Mouse (Mus musculus) forebrain, embryonic 14.5 days (tissue): ENCODE results near the gene Dazap1. TPM values are rescaled to one million over a fixed set of nuclear protein-coding genes. Genes with fewer than 3 reads are reported as not detected.

Experiments
- ATAC-seq: fragments of 200-750 bp; cut with Nextera tagmentation; 2 replicates; pipeline ENCODE4 v1.8.0; 2017; ENCODE audit warnings: mild to moderate bottlenecking, moderate library complexity
- DNase-seq: peaks from one replicate; pipeline ENCODE4 v3.0.0-alpha.2; 2015; ENCODE audit warnings: low spot score
- H3K27ac ChIP-seq: fragments of 300-500 bp; sonication (generic); 2 replicates; pipeline ENCODE4 v1.5.1; 2014; ENCODE audit warnings: low read depth, mild to moderate bottlenecking, control low read depth, low read length, moderate library complexity
- H3K27me3 ChIP-seq: fragments of 300-500 bp; sonication (generic); replicated peaks from 2 replicates; pipeline ENCODE4 v1.6.1; 2014; ENCODE audit warnings: low read length, control low read depth, mixed read lengths; ENCODE audit not compliant: control insufficient read depth, insufficient read depth
- H3K36me3 ChIP-seq: fragments of 300-500 bp; sonication (generic); 2 replicates; pipeline ENCODE4 v1.6.1; 2014; ENCODE audit warnings: low read length, control low read depth; ENCODE audit not compliant: control insufficient read depth, insufficient read depth
- H3K4me1 ChIP-seq: fragments of 300-500 bp; sonication (generic); 2 replicates; pipeline ENCODE4 v1.6.1; 2014; ENCODE audit warnings: antibody characterized with exemption, low read length, control low read depth; ENCODE audit not compliant: control insufficient read depth, insufficient read depth
- H3K4me2 ChIP-seq: fragments of 300-500 bp; sonication (generic); 2 replicates; pipeline ENCODE4 v1.6.1; 2014; ENCODE audit warnings: mild to moderate bottlenecking, control low read depth, low read length
- H3K4me3 ChIP-seq: fragments of 300-500 bp; sonication (generic); 2 replicates; pipeline ENCODE4 v1.5.1; 2014; ENCODE audit warnings: low read depth, low read length, control low read depth
- H3K9ac ChIP-seq: fragments of 300-500 bp; sonication (generic); 2 replicates; pipeline ENCODE4 v1.6.1; 2014; ENCODE audit warnings: mild to moderate bottlenecking, low read length, control low read depth, moderate library complexity
- H3K9me3 ChIP-seq: fragments of 300-500 bp; sonication (generic); replicated peaks from 2 replicates; pipeline ENCODE4 v1.6.1; 2016; ENCODE audit warnings: low read length, control low read depth, mixed read lengths; ENCODE audit not compliant: control insufficient read depth
- WGBS: fragments of 180-500 bp; shearing (Covaris S2); extraction: QIAGEN DNeasy Blood & Tissue Kit; methylation state at CpG from one replicate; pipeline ENCODE4 v1.1.7; 2014; 5-methylcytosine and 5-hydroxymethylcytosine counted together
- polyA plus RNA-seq: library from polyadenylated mRNA; unstranded; fragments of >200 nt; fragmentation: Nextera tagmentation; extraction: Ambion mirVana; gene quantifications from 2 replicates; pipeline ENCODE4 v1.2.1, GENCODE M21; 2014

Dazap1 gene
- polyA plus RNA-seq, 1 experiment from 2014 or later, result 46.0 TPM

- no peaks in the 10 kb centered on the region for H3K9me3 ChIP-seq
- WGBS, result under 1% methylated on average over 34 of the region's 34 CpGs
These were observed 59.1 kb downstream of the Dazap1 start, which contains the start of gene 2310011J03Rik for GRCm38 (mm10) chr10:80320340-80320760. Gene 2310011J03Rik (minus strand): TSS chr10:80320537.

GRCm38 (mm10) chr10:80321014-80321669 is 59.9 kb downstream of the Dazap1 start:
- Histone ChIP-seq H3K4me2 (no peak overlapping the region), H3K36me3 (peaks cover 28% of the 10 kb centered on the region), H3K9ac (no peak overlapping the region), H3K27me3 (no peaks in the 10 kb centered on the region), H3K4me1 (peaks cover 14% of the 10 kb centered on the region), H3K9me3 (no peaks in the 10 kb centered on the region), H3K27ac (no peak overlapping the region), H3K4me3 (no peak overlapping the region)
- DNase-seq (no peak), ATAC-seq (no peak)
- 80% methylated on average over 6 of the region's 6 CpGs for WGBS

More at GRCm38 (mm10) chr10:80320340-80320760, 59.1 kb downstream of the Dazap1 start, which contains the start of gene 2310011J03Rik:
- Histone ChIP-seq H3K36me3 (peaks cover 36% of the 10 kb centered on the region), H3K27me3 (no peaks in the 10 kb centered on the region), H3K27ac (no peak within 1 kb of the TSS), H3K4me1 (peaks cover 14% of the 10 kb centered on the region), H3K4me3 (peak within 1 kb of the TSS; percentile 67), H3K4me2 (peak within 1 kb of the TSS; percentile 93), H3K9ac (peak within 1 kb of the TSS; percentile 72)
- ATAC-seq (peak; percentile 69), DNase-seq (peak; percentile 96)

- Histone ChIP-seq H3K4me1 (peaks cover 14% of the 10 kb centered on the region), H3K27me3 (no peaks in the 10 kb centered on the region), H3K9ac (no peak overlapping the region), H3K9me3 (no peaks in the 10 kb centered on the region), H3K36me3 (peaks cover 20% of the 10 kb centered on the region), H3K4me2 (no peak overlapping the region), H3K4me3 (no peak overlapping the region), H3K27ac (no peak overlapping the region)
- WGBS, result 89% methylated on average over 20 of the region's 21 CpGs
- no peak for ATAC-seq
- DNase-seq, result no peak
These were observed 60.6 kb downstream of the Dazap1 start for GRCm38 (mm10) chr10:80321670-80322581.

GRCm38 (mm10) chr10:80322811-80323211 is 61.5 kb downstream of the Dazap1 start:
- no peak overlapping the region for H3K27ac ChIP-seq
- DNase-seq, result no peak
- peak overlapping the region; percentile 88 for H3K4me2 ChIP-seq
- 0 out of 2 replicates have a peak, but pooled peaks have one; percentile 4 for ATAC-seq
- H3K9me3 ChIP-seq, result no peaks in the 10 kb centered on the region
- peak overlapping the region; percentile 39 for H3K4me3 ChIP-seq
- H3K9ac ChIP-seq, result peak overlapping the region; percentile 59
- peaks cover 11% of the 10 kb centered on the region for H3K36me3 ChIP-seq
- H3K4me1 ChIP-seq, result peaks cover 14% of the 10 kb centered on the region
- H3K27me3 ChIP-seq, result no peaks in the 10 kb centered on the region
- WGBS, result 4% methylated on average over 28 of the region's 28 CpGs

- ATAC-seq (peak; percentile 16; the same call in 1 of the 2 replicates), DNase-seq (no peak)
- peaks cover 14% of the 10 kb centered on the region for H3K4me1 ChIP-seq
- H3K9me3 ChIP-seq, result no peaks in the 10 kb centered on the region
- peak overlapping the region; percentile 39 for H3K4me3 ChIP-seq
- H3K9ac ChIP-seq, result peak overlapping the region; percentile 59
- no peaks in the 10 kb centered on the region for H3K27me3 ChIP-seq
- H3K27ac ChIP-seq, result no peak overlapping the region
- H3K4me2 ChIP-seq, result peak overlapping the region; percentile 88
- 2% methylated on average over 42 of the region's 46 CpGs for WGBS
- H3K36me3 ChIP-seq, result peaks cover 4% of the 10 kb centered on the region; the same call in 1 of the 2 replicates
These were observed 62.2 kb downstream of the Dazap1 start for GRCm38 (mm10) chr10:80323261-80324119.

- Histone ChIP-seq H3K4me1 (peaks cover 16% of the 10 kb centered on the region), H3K9me3 (no peaks in the 10 kb centered on the region), H3K27ac (no peak overlapping the region), H3K4me2 (peak overlapping the region; percentile 88; the same call in 1 of the 2 replicates), H3K36me3 (no peaks in the 10 kb centered on the region), H3K27me3 (no peaks in the 10 kb centered on the region), H3K9ac (no peak overlapping the region), H3K4me3 (no peak overlapping the region)
- no peak for DNase-seq
- ATAC-seq, result no peak
- 79% methylated on average over 17 of the region's 17 CpGs for WGBS
These were observed 63.1 kb downstream of the Dazap1 start for GRCm38 (mm10) chr10:80324120-80325037.

- ATAC-seq (no peak), DNase-seq (no peak)
- 82% methylated on average over 21 of the region's 21 CpGs for WGBS
- H3K27ac ChIP-seq, result no peak overlapping the region
- H3K27me3 ChIP-seq, result no peaks in the 10 kb centered on the region
- no peak overlapping the region for H3K9ac ChIP-seq
- no peak overlapping the region for H3K4me3 ChIP-seq
- peaks cover 13% of the 10 kb centered on the region for H3K4me1 ChIP-seq
- H3K36me3 ChIP-seq, result no peaks in the 10 kb centered on the region
- H3K4me2 ChIP-seq, result no peak overlapping the region
- H3K9me3 ChIP-seq, result no peaks in the 10 kb centered on the region
These were observed 63.8 kb downstream of the Dazap1 start for GRCm38 (mm10) chr10:80325045-80325444.
